Mouse (Mus musculus) liver, adult 2 months (tissue): ENCODE data around the gene Pdss1. TPM values are rescaled to one million over a fixed set of nuclear protein-coding genes. Genes with fewer than 3 reads are reported as not detected.
"Not testable (repeated sequence)": the region's sequence is repeated elsewhere in the genome, so short reads cannot be mapped to it uniquely, and the experiment has no call there.

Source experiments
- DNase-seq: peaks from one replicate; pipeline ENCODE4 v3.0.0-alpha.2; 2011; ENCODE audit warnings: low read depth, low spot score; ENCODE audit errors: extremely low read depth
- H3K27ac ChIP-seq: fragments of 200-500 bp; replicated peaks from 2 replicates; pipeline ENCODE4 v1.5.1; 2012; ENCODE audit warnings: low read depth, mild to moderate bottlenecking, control low read depth, inconsistent platforms, low read length; ENCODE audit not compliant: insufficient read depth
- H3K27me3 ChIP-seq: fragments of 200-500 bp; 2 replicates; pipeline ENCODE4 v1.6.1; 2012; ENCODE audit warnings: mild to moderate bottlenecking, moderate library complexity, low read length, inconsistent platforms; ENCODE audit not compliant: control insufficient read depth, insufficient read depth
- H3K36me3 ChIP-seq: fragments of 200-500 bp; 2 replicates; pipeline ENCODE4 v1.6.1; 2012; ENCODE audit warnings: low read length, inconsistent platforms; ENCODE audit not compliant: control insufficient read depth, insufficient read depth
- H3K4me1 ChIP-seq: fragments of 200-500 bp; 2 replicates; pipeline ENCODE4 v1.6.1; 2011; ENCODE audit warnings: low read length; ENCODE audit not compliant: control insufficient read depth, insufficient read depth
- H3K4me3 ChIP-seq: fragments of 200-500 bp; 2 replicates; pipeline ENCODE4 v1.5.1; 2011; ENCODE audit warnings: low read depth, mild to moderate bottlenecking, control low read depth, low read length, moderate library complexity; ENCODE audit not compliant: insufficient read depth
- H3K79me2 ChIP-seq: fragments of 200-500 bp; 2 replicates; pipeline ENCODE4 v1.6.1; 2012; ENCODE audit warnings: inconsistent platforms, mild to moderate bottlenecking, low read length, moderate library complexity; ENCODE audit not compliant: control insufficient read depth, insufficient read depth
- H3K9ac ChIP-seq: fragments of 200-500 bp; 2 replicates; pipeline ENCODE4 v1.6.1; 2012; ENCODE audit warnings: low read depth, mild to moderate bottlenecking, control low read depth, inconsistent platforms, low read length
- CTCF ChIP-seq: fragments of 200-500 bp; IDR thresholded peaks from 2 replicates; pipeline ENCODE4 v1.5.1; 2011; ENCODE audit warnings: low read depth, low read length, control low read depth
- POLR2A ChIP-seq: fragments of 200-500 bp; IDR thresholded peaks from 2 replicates; pipeline ENCODE4 v1.6.1; 2011; ENCODE audit warnings: low read length, control low read depth; ENCODE audit not compliant: insufficient read depth; ENCODE audit errors: extremely low read depth
- WGBS: fragments of 180-500 bp; shearing (Covaris S2); methylation state at CpG from one replicate; pipeline ENCODE4 v1.1.7; 2018; 5-methylcytosine and 5-hydroxymethylcytosine counted together
- polyA plus RNA-seq: library from polyadenylated mRNA; depleted of rRNA; stranded (reverse); fragments of >200 nt; gene quantifications from 2 replicates; pipeline ENCODE4 v1.2.3, GENCODE M21; 2012
- total RNA-seq: library from RNA; depleted of rRNA; stranded (reverse); fragments of >200 nt; gene quantifications from 2 replicates; pipeline ENCODE4 v1.2.3, GENCODE M21; 2014

Gene Pdss1
- total and polyA plus RNA-seq, 2 experiments: 3.1 to 4.9 TPM

GRCm38 (mm10) chr2:22865818-22866217, 29.5 kb upstream of the Pdss1 start:
- TF ChIP-seq CTCF (no peak), POLR2A (no peak)
- H3K79me2 ChIP-seq: no peaks in the 10 kb centered on the region
- no peak for DNase-seq
- 94% methylated on average over 1 of the region's 1 CpGs for WGBS
- no peak overlapping the region for H3K27ac ChIP-seq
- H3K9ac ChIP-seq: no peak overlapping the region
- H3K4me3 ChIP-seq: no peak overlapping the region
- no peaks in the 10 kb centered on the region for H3K4me1 ChIP-seq
- H3K36me3 ChIP-seq: no peaks in the 10 kb centered on the region
- no peaks in the 10 kb centered on the region for H3K27me3 ChIP-seq

GRCm38 (mm10) chr2:22866894-22867424, 28.4 kb upstream of the Pdss1 start:
- no peaks in the 10 kb centered on the region for H3K79me2 ChIP-seq
- no peak overlapping the region for H3K27ac ChIP-seq
- no peak overlapping the region for H3K4me3 ChIP-seq
- no peaks in the 10 kb centered on the region for H3K27me3 ChIP-seq
- TF ChIP-seq CTCF (no peak), POLR2A (no peak)
- no peak overlapping the region for H3K9ac ChIP-seq
- no peaks in the 10 kb centered on the region for H3K4me1 ChIP-seq
- WGBS: 64% methylated on average over 7 of the region's 7 CpGs
- DNase-seq: no peak
- H3K36me3 ChIP-seq: no peaks in the 10 kb centered on the region

GRCm38 (mm10) chr2:22873159-22873558, 22.2 kb upstream of the Pdss1 start:
- no peaks in the 10 kb centered on the region for H3K27me3 ChIP-seq
- WGBS: 91% methylated on average over 1 of the region's 1 CpGs
- no peak overlapping the region for H3K4me3 ChIP-seq
- H3K79me2 ChIP-seq: no peaks in the 10 kb centered on the region
- no peak for DNase-seq
- TF ChIP-seq POLR2A (no peak), CTCF (no peak)
- no peak overlapping the region for H3K9ac ChIP-seq
- H3K36me3 ChIP-seq: no peaks in the 10 kb centered on the region
- H3K4me1 ChIP-seq: no peaks in the 10 kb centered on the region
- H3K27ac ChIP-seq: no peak overlapping the region

GRCm38 (mm10) chr2:22874628-22875027, 20.7 kb upstream of the Pdss1 start:
- Histone ChIP-seq H3K4me3 (no peak overlapping the region), H3K9ac (no peak overlapping the region), H3K4me1 (no peaks in the 10 kb centered on the region), H3K79me2 (no peaks in the 10 kb centered on the region), H3K27ac (no peak overlapping the region), H3K36me3 (no peaks in the 10 kb centered on the region), H3K27me3 (no peaks in the 10 kb centered on the region)
- TF ChIP-seq POLR2A (no peak), CTCF (no peak)
- DNase-seq: no peak
- WGBS: 55% methylated on average over 10 of the region's 10 CpGs

- no peak overlapping the region for H3K27ac ChIP-seq
- WGBS: 82% methylated on average over 3 of the region's 3 CpGs
Observed at GRCm38 (mm10) chr2:22876614-22877013, 18.7 kb upstream of the Pdss1 start.

GRCm38 (mm10) chr2:22878781-22879180, 16.5 kb upstream of the Pdss1 start:
- Histone ChIP-seq H3K36me3 (no peaks in the 10 kb centered on the region), H3K4me3 (no peak overlapping the region), H3K9ac (no peak overlapping the region), H3K27me3 (no peaks in the 10 kb centered on the region), H3K4me1 (no peaks in the 10 kb centered on the region), H3K79me2 (no peaks in the 10 kb centered on the region), H3K27ac (no peak overlapping the region)
- no peak for TF ChIP-seq CTCF
- 18% methylated on average over 1 of the region's 1 CpGs for WGBS
- no peak for DNase-seq

More at GRCm38 (mm10) chr2:22876614-22877013, 18.7 kb upstream of the Pdss1 start:
- Histone ChIP-seq H3K4me3 (no peak overlapping the region), H3K79me2 (no peaks in the 10 kb centered on the region), H3K36me3 (no peaks in the 10 kb centered on the region), H3K4me1 (no peaks in the 10 kb centered on the region), H3K9ac (no peak overlapping the region), H3K27me3 (no peaks in the 10 kb centered on the region)
- DNase-seq: no peak
- TF ChIP-seq POLR2A: no peak
- no peak for TF ChIP-seq CTCF

- not testable (repeated sequence) for H3K4me3 ChIP-seq, H3K9ac ChIP-seq, DNase-seq, H3K4me1 ChIP-seq, H3K79me2 ChIP-seq, H3K27ac ChIP-seq, H3K27me3 ChIP-seq, H3K36me3 ChIP-seq
- WGBS: 85% methylated on average over 3 of the region's 3 CpGs
Observed at GRCm38 (mm10) chr2:22880726-22881125, 14.6 kb upstream of the Pdss1 start.
